18 mouse cellular contexts compared by ENCODE assay signal in the genomic region with DNA sequence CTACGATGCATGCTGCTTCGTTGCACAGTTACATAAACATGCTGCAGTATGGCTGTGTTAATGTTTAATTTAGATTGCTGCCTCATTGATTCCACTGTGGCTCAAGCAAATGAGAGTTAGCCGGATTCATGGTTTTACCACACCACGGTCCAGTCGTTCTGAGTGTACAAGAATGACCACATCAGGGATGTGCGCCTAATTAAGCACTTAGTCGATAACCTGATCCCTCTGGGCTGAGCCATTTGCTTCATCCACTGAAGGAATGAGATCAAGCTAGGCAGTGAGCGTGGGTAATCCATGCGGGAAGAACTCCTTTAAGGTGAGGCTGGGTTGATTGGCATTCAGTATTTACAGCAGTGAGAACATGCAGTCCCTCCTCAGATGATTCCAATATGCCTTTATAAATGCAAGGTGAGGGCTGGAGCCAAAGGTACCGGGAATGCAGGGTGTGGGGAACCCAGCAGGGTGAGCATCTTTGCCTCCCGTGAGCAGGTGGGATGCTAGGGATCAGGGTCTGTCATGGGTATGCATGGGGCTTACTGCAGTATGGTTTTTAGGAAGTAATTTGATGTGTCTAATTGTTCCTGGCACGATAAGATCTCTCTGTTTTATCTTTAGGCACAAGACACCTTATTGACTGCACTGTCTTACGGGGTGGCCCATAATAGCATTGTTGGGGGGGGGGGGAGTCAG. TPM values are rescaled to one million over a fixed set of nuclear protein-coding genes. Genes with fewer than 3 reads are reported as not detected.
DNase-seq lines count a peak whose midpoint lies in the region; ATAC-seq and TF ChIP-seq lines count a peak whose summit lies in the region.
"Had no signal": no experiment of that assay in that cellular context is flagged by ENCODE, and none has a peak within 500 bp of the region (broad histone marks: within the 10 kb centered on the region; RNA-seq: fewer than 3 reads in every experiment).

No protein-coding gene starts in this region.

- H3K4me2 ChIP-seq in intestine, embryonic 14.5 days (ENCODE audit: low read length): no peak overlapping the region
- no peak overlapping the region for H3K4me2 ChIP-seq in intestine, postnatal 0 days (replicated peaks; ENCODE audit: low read depth)
- peak overlapping the region; percentile 32 for H3K4me2 ChIP-seq in midbrain, embryonic 15.5 days
- H3K4me2 ChIP-seq: heart, embryonic 13.5 days had no signal

- no peak for ATAC-seq in intestine, embryonic 14.5 days (replicated peaks; ENCODE audit: low FRiP score, low TSS enrichment, low read depth)
- no peak for ATAC-seq in intestine, postnatal 0 days
- ATAC-seq in midbrain, embryonic 15.5 days (replicated peaks): peak; percentile 63
- ATAC-seq: inflammation-experienced regulatory T-cells, adult 6 months had no signal

- H3K4me1 ChIP-seq in intestine, embryonic 14.5 days (replicated peaks; ENCODE audit: control insufficient read depth, insufficient read depth, low read length): peaks cover 4% of the 10 kb centered on the region; the same call in 1 of the 2 replicates
- H3K4me1 ChIP-seq in intestine, postnatal 0 days (replicated peaks; ENCODE audit: control insufficient read depth, insufficient read depth, low read length): no peaks in the 10 kb centered on the region; the same call in 1 of the 2 replicates
- H3K4me1 ChIP-seq in midbrain, embryonic 15.5 days: peaks cover 30% of the 10 kb centered on the region
- H3K4me1 ChIP-seq: heart, embryonic 13.5 days had no signal

- H3K9ac ChIP-seq in intestine, embryonic 14.5 days (ENCODE audit: low read length): no peak overlapping the region
- no peak overlapping the region for H3K9ac ChIP-seq in intestine, postnatal 0 days (ENCODE audit: low read depth, low read length)
- no peak overlapping the region for H3K9ac ChIP-seq in midbrain, embryonic 15.5 days
- H3K9ac ChIP-seq: heart, embryonic 13.5 days; lung, embryonic 15.5 days had no signal

- H3K4me3 ChIP-seq in intestine, embryonic 14.5 days (ENCODE audit: low read depth, low read length): no peak overlapping the region
- no peak overlapping the region for H3K4me3 ChIP-seq in intestine, postnatal 0 days (ENCODE audit: low read depth, low read length)
- H3K4me3 ChIP-seq in midbrain, embryonic 15.5 days: no peak overlapping the region
- H3K4me3 ChIP-seq: erythroblast, embryonic 14.5 days; heart, embryonic 13.5 days; lung, embryonic 15.5 days had no signal

- H3K36me3 ChIP-seq in intestine, embryonic 14.5 days (ENCODE audit: control insufficient read depth, insufficient read depth, low read length): no peaks in the 10 kb centered on the region
- H3K36me3 ChIP-seq in intestine, postnatal 0 days (ENCODE audit: control insufficient read depth, insufficient read depth): no peaks in the 10 kb centered on the region
- H3K36me3 ChIP-seq in midbrain, embryonic 15.5 days (replicated peaks): no peaks in the 10 kb centered on the region
- H3K36me3 ChIP-seq: heart, embryonic 13.5 days; lung, embryonic 15.5 days had no signal

- TF ChIP-seq POLR2A in brain, embryonic 14.5 days (IDR thresholded peaks at IDR 0.05; ENCODE audit: borderline replicate concordance, extremely low read depth, insufficient read depth, insufficient read length, poor library complexity, severe bottlenecking): no peak

- no peak overlapping the region for H3K27ac ChIP-seq in intestine, embryonic 14.5 days (ENCODE audit: low read depth)
- H3K27ac ChIP-seq in intestine, postnatal 0 days (ENCODE audit: low read depth, low read length): no peak overlapping the region
- H3K27ac ChIP-seq in midbrain, embryonic 15.5 days: peak overlapping the region; percentile 39
- H3K27ac ChIP-seq: heart, embryonic 13.5 days had no signal

- no peaks in the 10 kb centered on the region for H3K27me3 ChIP-seq in intestine, embryonic 14.5 days (replicated peaks; ENCODE audit: control insufficient read depth, insufficient read depth, low read length)
- H3K27me3 ChIP-seq in intestine, postnatal 0 days (replicated peaks; ENCODE audit: control insufficient read depth, insufficient read depth, low read length): no peaks in the 10 kb centered on the region
- H3K27me3 ChIP-seq in midbrain, embryonic 15.5 days (replicated peaks): no peaks in the 10 kb centered on the region
- H3K27me3 ChIP-seq: heart, embryonic 13.5 days; lung, embryonic 15.5 days had no signal

- no peaks in the 10 kb centered on the region for H3K9me3 ChIP-seq in intestine, embryonic 14.5 days (ENCODE audit: control insufficient read depth, low read length)
- H3K9me3 ChIP-seq in intestine, postnatal 0 days (ENCODE audit: control insufficient read depth): no peaks in the 10 kb centered on the region
- H3K9me3 ChIP-seq in midbrain, embryonic 15.5 days: no peaks in the 10 kb centered on the region
- H3K9me3 ChIP-seq: heart, embryonic 13.5 days; lung, embryonic 15.5 days had no signal

- DNase-seq in intestine, embryonic 14.5 days (ENCODE audit: low spot score): peak; percentile 50
- peak; percentile 68 for DNase-seq in Muller cell, postnatal 12 days (ENCODE audit: inconsistent ontology term)
- DNase-seq in brain, embryonic 14.5 days (ENCODE audit: low read depth): peak; percentile 48
- no peak for DNase-seq in adrenal gland, postnatal 10 days
- no peak for DNase-seq in adrenal gland, adult 8-10 months
- DNase-seq: adrenal gland, postnatal 36 days; gastrocnemius, postnatal 10 days; spleen, adult 18-20 months had no signal

- TF ChIP-seq CTCF in intestine, postnatal 0 days (IDR thresholded peaks at IDR 0.05; ENCODE audit: low read depth): no peak
- no peak for TF ChIP-seq CTCF in brain, embryonic 14.5 days (IDR thresholded peaks at IDR 0.05; ENCODE audit: borderline replicate concordance, extremely low read depth, insufficient read depth, insufficient read length)

- 69% methylated on average over 13 of the region's 13 CpGs for WGBS in intestine, embryonic 14.5 days
- 39% methylated on average over 13 of the region's 13 CpGs for WGBS in intestine, postnatal 0 days
- WGBS in midbrain, embryonic 15.5 days: 52% methylated on average over 13 of the region's 13 CpGs

RNA-seq across cellular contexts. Expression of a gene that starts 6.1 kb away (rescaled TPM):
- polyA plus RNA-seq in intestine, embryonic 14.5 days (2014; fragmentation: Nextera tagmentation; extraction: Ambion mirVana): not detected in 2 replicates
- not detected in 2 replicates for polyA plus RNA-seq in intestine, postnatal 0 days (2015; fragmentation: Nextera tagmentation; extraction: Ambion mirVana)
- polyA plus RNA-seq in brain, embryonic 14.5 days (2012; rRNA removed): 0.08 and 0.11 TPM in 2 replicates
- polyA plus RNA-seq in midbrain, embryonic 15.5 days (2015; fragmentation: Nextera tagmentation; extraction: Ambion mirVana): 0.18 TPM in 1 of 2 replicates, not detected in the other
- not detected for total RNA-seq in adrenal gland, postnatal 10 days (2021)
- not detected for total RNA-seq in adrenal gland, adult 8-10 months (2022)
- total RNA-seq: adrenal gland, postnatal 36 days; common myeloid progenitor, adult 5-6 weeks; gastrocnemius, postnatal 10 days; layer of hippocampus, postnatal 25 days had no signal
- polyA plus RNA-seq: erythroblast, embryonic 14.5 days; heart, embryonic 13.5 days; inflammation-experienced regulatory T-cells, adult 6 months; limb, embryonic 14.5 days; lung, embryonic 15.5 days; urinary bladder, adult 2 months had no signal

RNA-seq across cellular contexts. Expression of a gene that starts 29.3 kb away (rescaled TPM):
- 17.9 and 24.9 TPM in 2 replicates for polyA plus RNA-seq in intestine, embryonic 14.5 days (2014; fragmentation: Nextera tagmentation; extraction: Ambion mirVana)
- 5.8 and 6.1 TPM in 2 replicates for polyA plus RNA-seq in intestine, postnatal 0 days (2015; fragmentation: Nextera tagmentation; extraction: Ambion mirVana)
- polyA plus RNA-seq in brain, embryonic 14.5 days (2012; rRNA removed): 22.9 and 25.8 TPM in 2 replicates
- 20.4 and 20.5 TPM in 2 replicates for polyA plus RNA-seq in midbrain, embryonic 15.5 days (2015; fragmentation: Nextera tagmentation; extraction: Ambion mirVana)
- 10 to 100 TPM; 15.7 to 18.9 TPM for total RNA-seq in adrenal gland, postnatal 10 days (2021)
- 10 to 100 TPM; 17.2 to 27.1 (median 19.8) TPM for total RNA-seq in adrenal gland, adult 8-10 months (2022)

Comparison
In these comparisons a context has a peak if more than half of its experiments do, and no peak if none do; other contexts are left out.
1. DNase-seq: peak in intestine, embryonic 14.5 days (single experiment), Muller cell, postnatal 12 days (single experiment) and brain, embryonic 14.5 days (single experiment); none in adrenal gland, postnatal 10 days (single experiment) and adrenal gland, adult 8-10 months (single experiment).